Mouse (Mus musculus) heart, embryonic 15.5 days (tissue): ENCODE measurements around the gene Camk2n1. TPM values are rescaled to one million over a fixed set of nuclear protein-coding genes. Genes with fewer than 3 reads are reported as not detected.

Experiments used
- ATAC-seq: fragments of 200-750 bp; cut with Nextera tagmentation; replicated peaks from 2 replicates; pipeline ENCODE4 v1.8.0; 2017; ENCODE audit warnings: low read depth, moderate TSS enrichment; ENCODE audit not compliant: insufficient number of reproducible peaks, insufficient read depth, low FRiP score
- H3K27ac ChIP-seq: fragments of 300-500 bp; sonication (generic); 2 replicates; pipeline ENCODE4 v1.5.1; 2015; ENCODE audit warnings: mild to moderate bottlenecking, inconsistent platforms
- H3K27me3 ChIP-seq: fragments of 300-500 bp; sonication (generic); 2 replicates; pipeline ENCODE4 v1.6.1; 2015; ENCODE audit warnings: inconsistent platforms
- H3K36me3 ChIP-seq: fragments of 300-500 bp; sonication (generic); 2 replicates; pipeline ENCODE4 v1.6.1; 2015; ENCODE audit warnings: mild to moderate bottlenecking, inconsistent platforms
- H3K4me1 ChIP-seq: fragments of 300-500 bp; sonication (generic); replicated peaks from 2 replicates; pipeline ENCODE4 v1.6.1; 2015; ENCODE audit warnings: inconsistent platforms
- H3K4me2 ChIP-seq: fragments of 300-500 bp; sonication (generic); 2 replicates; pipeline ENCODE4 v1.6.1; 2015; ENCODE audit warnings: inconsistent platforms, mild to moderate bottlenecking, moderate library complexity
- H3K4me3 ChIP-seq: fragments of 300-500 bp; sonication (generic); 2 replicates; pipeline ENCODE4 v1.5.1; 2015; ENCODE audit warnings: mild to moderate bottlenecking, inconsistent platforms
- H3K9ac ChIP-seq: fragments of 300-500 bp; sonication (generic); 2 replicates; pipeline ENCODE4 v1.6.1; 2015; ENCODE audit warnings: mild to moderate bottlenecking, inconsistent platforms
- H3K9me3 ChIP-seq: fragments of 300-500 bp; sonication (generic); replicated peaks from 2 replicates; pipeline ENCODE4 v1.6.1; 2016; ENCODE audit warnings: inconsistent platforms
- WGBS: fragments of 180-500 bp; shearing (Covaris S2); methylation state at CpG from one replicate; pipeline ENCODE4 v1.1.7; 2015; ENCODE audit warnings: mixed read lengths; 5-methylcytosine and 5-hydroxymethylcytosine counted together
- polyA plus RNA-seq: library from polyadenylated mRNA; unstranded; fragments of >200 nt; fragmentation: Nextera tagmentation; extraction: Ambion mirVana; gene quantifications from 2 replicates; pipeline ENCODE4 v1.2.1, GENCODE M21; 2015

Gene Camk2n1
- polyA plus RNA-seq, 1 experiment from 2014 or later, result 1.5 TPM

DNA sequence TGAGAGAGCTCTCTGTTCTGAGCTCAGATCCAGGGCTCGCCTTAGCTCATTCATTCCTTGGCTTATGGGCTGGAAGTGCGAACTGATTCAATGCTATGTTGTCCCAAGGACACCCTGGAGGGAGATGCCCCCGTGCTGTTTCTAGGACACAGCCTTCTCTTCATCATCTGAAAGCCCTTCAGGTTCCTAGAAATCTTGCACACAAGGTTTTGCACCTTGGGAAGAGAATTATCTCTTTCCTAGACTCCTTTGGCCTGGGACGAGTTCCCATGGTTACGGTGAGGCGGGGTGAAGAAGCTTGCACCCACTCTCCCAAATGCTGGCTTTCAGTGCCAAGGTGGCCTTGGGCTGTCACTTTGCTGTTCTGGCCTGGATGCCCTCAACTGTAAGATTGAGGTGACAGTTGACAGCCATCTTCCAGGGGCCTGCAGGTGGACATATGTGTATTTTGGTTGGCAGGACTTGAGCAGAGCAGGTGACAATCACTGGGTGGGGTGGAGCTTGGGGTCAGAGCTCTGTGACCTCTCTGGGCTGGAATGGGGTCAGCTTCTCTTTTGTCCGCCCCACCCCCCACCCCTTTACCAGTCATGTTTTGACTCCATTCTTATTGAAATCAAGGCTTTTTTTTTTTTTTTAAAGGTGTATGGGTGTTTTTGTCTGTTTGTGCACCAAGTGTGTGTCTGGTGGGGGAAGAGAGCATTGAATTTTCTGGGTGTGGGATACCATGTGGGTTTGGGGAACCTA, 5.1 kb upstream of the Camk2n1 start:
- Histone ChIP-seq H3K4me3 (no peak overlapping the region), H3K27ac (no peak overlapping the region), H3K27me3 (peaks cover 79% of the 10 kb centered on the region), H3K36me3 (no peaks in the 10 kb centered on the region), H3K9me3 (no peaks in the 10 kb centered on the region), H3K4me1 (peaks cover 11% of the 10 kb centered on the region), H3K4me2 (no peak overlapping the region), H3K9ac (no peak overlapping the region)
- 56% methylated on average over 7 of the region's 7 CpGs for WGBS
- no peak for ATAC-seq

DNA sequence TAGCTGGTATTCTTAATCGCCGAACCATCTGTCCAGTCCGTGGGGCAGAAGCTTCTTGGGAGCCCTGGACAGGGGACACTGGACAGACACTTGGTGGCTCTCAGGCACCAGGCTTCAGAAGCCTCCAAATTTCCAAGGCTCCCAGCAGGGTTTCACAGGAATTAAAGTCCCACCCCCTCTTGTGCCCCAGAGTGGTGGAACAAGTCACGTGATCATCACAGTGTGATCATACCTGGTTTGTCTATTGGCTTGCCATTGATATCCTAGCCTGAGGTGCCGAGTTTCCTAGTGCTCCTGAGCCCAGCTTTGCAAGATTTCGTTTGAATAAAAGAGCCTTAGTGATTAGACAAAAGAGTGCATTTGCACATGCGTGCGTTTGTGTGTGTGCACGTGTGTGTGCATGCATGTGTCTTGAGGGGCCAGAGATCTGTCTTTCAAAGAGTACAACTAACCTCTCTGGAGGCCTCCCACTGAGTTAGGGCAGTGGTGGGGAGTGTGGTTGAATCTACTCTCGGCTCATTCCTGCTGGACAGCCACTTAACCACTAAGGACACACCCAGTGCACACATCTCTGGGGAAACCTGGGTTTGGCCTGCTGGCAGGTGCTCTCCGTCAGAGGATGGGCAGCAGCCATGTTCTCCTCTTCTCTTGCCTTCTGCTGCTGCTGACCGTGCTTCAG, 4.3 kb upstream of the Camk2n1 start:
- peaks cover 81% of the 10 kb centered on the region for H3K27me3 ChIP-seq
- WGBS, result 56% methylated on average over 12 of the region's 12 CpGs
- H3K27ac ChIP-seq, result no peak overlapping the region
- no peak overlapping the region for H3K9ac ChIP-seq
- no peaks in the 10 kb centered on the region for H3K9me3 ChIP-seq
- H3K4me1 ChIP-seq, result peaks cover 11% of the 10 kb centered on the region
- no peak overlapping the region for H3K4me2 ChIP-seq
- H3K4me3 ChIP-seq, result no peak overlapping the region
- no peak for ATAC-seq
- H3K36me3 ChIP-seq, result no peaks in the 10 kb centered on the region

GRCm38 (mm10) chr4:138452306-138453096, 1.6 kb upstream of the Camk2n1 start:
- H3K4me3 ChIP-seq, result no peak overlapping the region
- H3K9ac ChIP-seq, result no peak overlapping the region
- H3K36me3 ChIP-seq, result no peaks in the 10 kb centered on the region
- no peak overlapping the region for H3K27ac ChIP-seq
- H3K4me2 ChIP-seq, result no peak overlapping the region
- no peak for ATAC-seq
- peaks cover 27% of the 10 kb centered on the region for H3K4me1 ChIP-seq
- no peaks in the 10 kb centered on the region for H3K9me3 ChIP-seq
- peaks cover 78% of the 10 kb centered on the region for H3K27me3 ChIP-seq
- WGBS, result 38% methylated on average over 15 of the region's 15 CpGs

GRCm38 (mm10) chr4:138453097-138453752, 889 bp upstream of the Camk2n1 start:
- Histone ChIP-seq H3K4me3 (peak overlapping the region; percentile 65), H3K36me3 (no peaks in the 10 kb centered on the region), H3K9me3 (no peaks in the 10 kb centered on the region), H3K4me2 (peak overlapping the region; percentile 95), H3K9ac (peak overlapping the region; percentile 56), H3K27me3 (peaks cover 85% of the 10 kb centered on the region), H3K4me1 (peaks cover 26% of the 10 kb centered on the region), H3K27ac (no peak overlapping the region)
- ATAC-seq, result no peak
- 8% methylated on average over 19 of the region's 19 CpGs for WGBS

- Histone ChIP-seq H3K27ac (peak overlapping the region; percentile 64), H3K9ac (peak overlapping the region; percentile 63), H3K4me1 (peaks cover 26% of the 10 kb centered on the region), H3K27me3 (peaks cover 89% of the 10 kb centered on the region), H3K4me2 (peak overlapping the region; percentile 95), H3K36me3 (no peaks in the 10 kb centered on the region), H3K9me3 (no peaks in the 10 kb centered on the region), H3K4me3 (peak overlapping the region; percentile 65)
- peak; percentile 48 for ATAC-seq
- 1% methylated on average over 76 of the region's 78 CpGs for WGBS
Measured at GRCm38 (mm10) chr4:138454571-138455140, 542 bp downstream of the Camk2n1 start.

- H3K9ac ChIP-seq, result peak overlapping the region; percentile 63
- no peaks in the 10 kb centered on the region for H3K9me3 ChIP-seq
- 1% methylated on average over 58 of the region's 58 CpGs for WGBS
- H3K27ac ChIP-seq, result peak overlapping the region; percentile 64
- ATAC-seq, result no peak
- peak overlapping the region; percentile 65 for H3K4me3 ChIP-seq
- H3K27me3 ChIP-seq, result peaks cover 84% of the 10 kb centered on the region
- no peaks in the 10 kb centered on the region for H3K36me3 ChIP-seq
- peaks cover 26% of the 10 kb centered on the region for H3K4me1 ChIP-seq
- H3K4me2 ChIP-seq, result peak overlapping the region; percentile 95
Measured at GRCm38 (mm10) chr4:138455141-138455955, 1.2 kb downstream of the Camk2n1 start.

GRCm38 (mm10) chr4:138455956-138456341, 1.8 kb downstream of the Camk2n1 start:
- H3K4me1 ChIP-seq, result peaks cover 26% of the 10 kb centered on the region
- no peak for ATAC-seq
- H3K9ac ChIP-seq, result peak overlapping the region; percentile 63
- peaks cover 83% of the 10 kb centered on the region for H3K27me3 ChIP-seq
- no peak overlapping the region for H3K27ac ChIP-seq
- WGBS, result 1% methylated on average over 17 of the region's 17 CpGs
- no peaks in the 10 kb centered on the region for H3K36me3 ChIP-seq
- peak overlapping the region; percentile 95 for H3K4me2 ChIP-seq
- no peaks in the 10 kb centered on the region for H3K9me3 ChIP-seq
- H3K4me3 ChIP-seq, result peak overlapping the region; percentile 65

DNA sequence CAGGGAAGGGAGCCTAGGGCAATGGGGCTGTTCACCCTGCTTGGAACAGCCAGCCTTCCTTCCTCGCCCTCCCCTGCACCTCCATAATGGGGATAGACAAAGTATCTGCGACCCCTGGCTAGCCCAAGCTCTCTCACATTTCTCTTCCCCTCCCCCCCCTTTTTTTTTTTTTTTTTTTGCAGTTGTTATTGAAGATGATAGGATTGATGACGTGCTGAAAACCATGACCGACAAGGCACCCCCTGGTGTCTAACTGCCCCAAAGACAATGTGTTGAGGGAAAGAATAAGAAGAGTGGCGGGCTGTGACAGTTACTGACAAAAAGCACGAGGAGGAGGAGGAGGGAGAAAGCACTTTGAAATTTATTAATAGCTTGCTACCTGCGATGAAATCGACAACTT, 2.4 kb downstream of the Camk2n1 start:
- WGBS, result 7% methylated on average over 8 of the region's 8 CpGs
- Histone ChIP-seq H3K27ac (no peak overlapping the region), H3K9me3 (no peaks in the 10 kb centered on the region), H3K4me2 (peak overlapping the region; percentile 95), H3K4me1 (peaks cover 26% of the 10 kb centered on the region), H3K36me3 (no peaks in the 10 kb centered on the region), H3K9ac (0 out of 2 replicates have a peak overlapping the region, but pooled peaks have one; percentile 63), H3K4me3 (peak overlapping the region; percentile 65), H3K27me3 (peaks cover 81% of the 10 kb centered on the region)
- no peak for ATAC-seq

- Histone ChIP-seq H3K27me3 (peaks cover 81% of the 10 kb centered on the region), H3K27ac (no peak overlapping the region), H3K36me3 (no peaks in the 10 kb centered on the region), H3K4me2 (no peak overlapping the region), H3K9me3 (no peaks in the 10 kb centered on the region), H3K9ac (no peak overlapping the region), H3K4me1 (peaks cover 26% of the 10 kb centered on the region), H3K4me3 (no peak overlapping the region)
- no peak for ATAC-seq
- 58% methylated on average over 4 of the region's 4 CpGs for WGBS
Measured at GRCm38 (mm10) chr4:138457091-138457490, 3.0 kb downstream of the Camk2n1 start.

DNA sequence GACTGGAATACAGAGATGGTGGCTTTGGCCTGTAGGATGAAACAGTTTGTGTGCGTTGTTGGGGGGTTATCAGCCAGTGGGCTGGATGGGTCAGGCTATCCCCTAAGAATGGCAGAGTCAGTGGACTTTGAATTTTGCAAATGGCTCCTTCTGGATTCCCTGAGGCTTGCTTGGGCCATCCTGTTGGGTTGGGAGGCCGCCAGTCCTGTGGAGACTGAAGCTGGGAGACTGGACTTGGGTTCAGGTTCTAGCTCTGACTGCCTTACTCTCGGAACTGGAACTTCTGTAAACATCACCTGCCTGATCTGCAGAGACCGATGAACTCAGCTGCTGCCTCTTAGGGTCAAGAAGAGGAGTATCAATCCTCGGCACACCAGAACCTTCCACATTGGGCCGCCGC, 4.1 kb downstream of the Camk2n1 start:
- Histone ChIP-seq H3K4me1 (peaks cover 30% of the 10 kb centered on the region), H3K27ac (no peak overlapping the region), H3K9me3 (no peaks in the 10 kb centered on the region), H3K4me2 (no peak overlapping the region), H3K4me3 (no peak overlapping the region), H3K36me3 (no peaks in the 10 kb centered on the region), H3K27me3 (peaks cover 77% of the 10 kb centered on the region), H3K9ac (no peak overlapping the region)
- no peak for ATAC-seq
- 68% methylated on average over 7 of the region's 7 CpGs for WGBS
